Mouse (Mus musculus) common myeloid progenitor, adult 5-6 weeks (primary cell): ENCODE data around the gene Peli1. TPM values are rescaled to one million over a fixed set of nuclear protein-coding genes. Genes with fewer than 3 reads are reported as not detected.
A peak's percentile ranks its signal among the peaks of the same experiment; 100 is the strongest.

Source experiments
- ATAC-seq: replicated peaks from 2 replicates; pipeline ENCODE4 v1.8.0; 2016; ENCODE audit warnings: low read depth, mild to moderate bottlenecking, moderate TSS enrichment, inconsistent platforms; ENCODE audit not compliant: poor library complexity, severe bottlenecking
- total RNA-seq: library from RNA; stranded (forward); fragments of 200-1000, 187-1606 nt; gene quantifications from 2 replicates; pipeline ENCODE4 v1.2.3, GENCODE M21; 2017

Gene Peli1
- total RNA-seq, 1 experiment from 2014 or later, result 24.1 TPM

DNA sequence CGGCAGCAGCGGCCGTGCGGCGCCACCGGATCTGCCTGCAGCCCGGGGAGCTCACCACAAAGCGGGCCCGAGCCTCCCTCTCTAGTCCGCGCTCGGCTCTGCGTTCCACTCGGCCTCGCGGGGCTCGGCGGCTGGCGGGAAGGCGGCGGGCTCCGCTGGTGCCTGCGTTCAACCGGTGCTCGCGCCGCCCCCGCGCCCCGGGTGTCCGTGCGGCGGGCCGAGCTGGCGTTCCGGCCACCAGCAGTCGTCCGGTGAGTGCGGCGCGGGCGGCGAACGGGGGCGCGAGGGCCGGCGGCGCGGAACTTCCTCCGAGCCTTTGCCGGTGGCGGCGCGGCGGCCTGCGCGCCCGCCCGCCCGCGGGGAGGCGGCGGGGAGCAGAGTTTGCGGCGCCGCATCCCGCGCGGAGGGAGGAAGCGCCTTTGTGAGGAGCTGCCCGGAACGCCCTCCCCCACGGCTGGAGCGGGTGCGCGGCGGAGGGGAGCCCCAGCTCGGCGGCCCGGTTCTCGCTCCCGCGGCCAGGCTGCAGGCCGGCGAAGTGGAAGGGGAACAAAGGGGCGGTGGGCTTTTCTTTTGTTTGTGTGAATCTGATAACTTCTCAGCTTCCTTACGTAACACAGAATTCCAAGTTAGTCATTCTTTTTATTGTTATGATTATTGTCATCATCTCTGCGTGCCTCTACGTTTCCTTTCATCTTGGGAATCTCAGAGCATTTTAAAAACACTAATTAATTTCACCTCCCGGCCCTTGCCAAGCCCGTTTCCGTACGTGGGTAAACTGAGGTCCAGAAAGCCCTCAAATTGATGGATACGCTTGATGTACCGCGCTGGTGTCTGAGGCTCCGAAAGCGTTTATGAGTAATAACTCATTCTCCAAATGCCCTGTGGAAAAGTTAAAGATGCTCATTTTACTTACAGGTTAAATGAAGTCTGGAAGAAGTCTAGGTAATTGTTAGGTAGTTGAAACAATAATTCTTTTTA is 626 bp downstream of the Peli1 start:
- no peak; the same call in 1 of the 2 replicates for ATAC-seq

DNA sequence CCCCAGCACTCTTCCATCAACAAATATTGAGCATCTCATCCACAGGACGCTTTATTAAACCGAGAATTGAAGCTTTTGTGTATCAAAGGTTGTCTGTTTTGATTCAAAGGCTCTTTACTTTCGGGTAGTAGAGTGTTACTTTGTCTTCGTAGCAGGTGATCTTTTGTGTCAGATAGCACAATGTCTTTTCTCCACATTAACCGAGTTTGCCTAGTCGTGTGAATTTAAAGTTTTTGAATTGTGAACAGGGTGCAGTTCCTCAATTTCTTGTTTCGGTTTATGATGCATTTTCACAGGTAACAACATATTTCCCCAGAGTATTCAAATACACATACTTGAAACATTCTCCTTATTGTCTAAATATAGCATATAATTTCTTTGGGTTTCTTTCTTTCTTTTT is 1.5 kb downstream of the Peli1 start:
- ATAC-seq, result no peak

DNA sequence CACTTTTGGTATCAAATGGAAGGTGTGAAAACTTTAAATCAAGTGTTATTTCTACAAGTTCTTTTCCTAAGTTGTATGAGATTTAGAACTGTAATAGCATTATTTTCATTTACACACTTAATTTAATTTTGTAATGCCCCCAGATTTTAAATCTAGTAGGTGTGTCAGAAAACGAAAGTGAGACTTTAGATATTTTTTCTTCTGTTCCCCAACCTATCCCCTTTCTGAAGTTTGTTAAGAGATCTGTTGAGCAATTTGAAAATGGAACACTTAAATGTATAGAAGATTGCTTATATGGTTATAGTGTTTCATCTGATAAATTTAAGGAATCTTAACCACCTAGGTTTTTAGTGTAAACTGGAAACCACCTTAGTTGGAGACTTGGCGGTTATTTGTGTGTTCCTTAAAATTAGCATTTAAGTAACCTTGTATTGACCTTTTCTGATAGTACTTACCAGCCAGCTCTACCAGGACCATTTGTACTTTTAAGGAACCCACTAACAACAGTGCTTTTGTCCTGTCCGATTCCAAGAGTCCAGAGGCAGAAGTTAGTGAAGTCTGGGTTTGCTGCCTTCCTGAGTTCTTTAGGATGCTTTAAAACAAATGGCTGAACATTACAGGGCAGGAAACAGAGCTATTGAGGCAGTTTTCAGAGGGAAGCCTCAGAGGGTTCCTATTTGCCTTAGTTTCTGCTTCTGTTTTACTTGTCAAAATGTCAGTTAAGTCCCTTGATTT is 2.2 kb downstream of the Peli1 start:
- no peak for ATAC-seq

- ATAC-seq, result peak; percentile 46
Measured at GRCm38 (mm10) chr11:21096590-21096989, 5.5 kb downstream of the Peli1 start.

DNA sequence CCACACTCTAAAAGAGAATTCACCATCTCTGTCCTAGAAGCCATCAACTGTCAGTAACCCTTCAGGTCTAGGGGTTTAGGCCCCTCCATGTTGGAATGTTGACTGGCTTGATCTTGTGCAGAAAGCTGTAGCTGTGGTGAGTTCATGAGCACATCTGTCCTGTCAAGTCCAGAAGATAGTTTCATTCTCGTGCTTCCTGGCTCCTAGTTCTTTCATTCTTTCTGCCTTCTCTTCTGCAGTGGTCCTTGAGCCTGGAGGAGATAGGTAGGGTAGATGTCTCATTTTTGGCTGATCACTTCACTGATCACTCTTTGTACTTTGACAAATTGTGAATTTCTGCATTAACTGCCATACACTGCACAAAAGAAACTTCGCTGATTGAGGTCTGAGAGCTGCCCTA is 7.4 kb downstream of the Peli1 start:
- ATAC-seq, result no peak

DNA sequence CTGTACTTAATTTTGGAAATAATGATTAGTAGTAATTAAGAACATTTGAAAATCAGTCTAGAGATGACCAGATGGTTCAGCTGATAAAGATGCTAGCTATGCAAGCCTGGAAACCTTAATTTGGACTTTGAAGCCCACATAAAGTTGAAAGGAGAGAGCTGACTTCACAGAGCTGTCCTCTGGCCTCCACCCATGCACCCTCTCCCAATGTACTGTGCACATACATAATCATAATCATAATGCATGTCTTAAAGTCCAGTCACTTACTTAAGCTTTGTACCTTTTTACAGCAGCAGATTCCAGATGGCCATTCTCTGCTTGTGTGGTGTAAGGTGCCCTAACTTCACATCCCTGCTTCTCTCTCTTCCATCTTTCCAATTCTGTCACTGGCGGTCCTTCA is 9.6 kb downstream of the Peli1 start:
- ATAC-seq, result no peak

DNA sequence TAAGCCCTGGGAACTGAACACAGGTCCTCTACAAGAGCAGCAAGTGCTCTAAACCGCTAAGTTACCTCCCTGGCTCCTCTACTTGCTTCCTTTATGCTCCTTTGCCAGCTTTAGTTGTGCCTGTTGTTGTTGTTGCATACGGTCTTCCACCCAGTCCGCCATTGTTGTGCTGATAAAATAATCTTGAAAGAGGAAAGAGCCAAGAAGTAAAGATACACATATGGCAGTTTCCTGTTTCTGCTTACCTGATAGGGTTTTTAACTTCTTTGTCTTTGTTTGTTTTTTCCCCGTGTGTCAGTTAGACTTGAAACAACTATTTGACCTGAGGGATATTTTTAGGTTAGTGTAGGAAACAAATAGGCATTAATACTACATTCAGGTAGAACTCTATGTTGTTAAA is 10.2 kb downstream of the Peli1 start:
- ATAC-seq, result no peak

- no peak for ATAC-seq
Measured at GRCm38 (mm10) chr11:21102273-21103005, 11.3 kb downstream of the Peli1 start.

DNA sequence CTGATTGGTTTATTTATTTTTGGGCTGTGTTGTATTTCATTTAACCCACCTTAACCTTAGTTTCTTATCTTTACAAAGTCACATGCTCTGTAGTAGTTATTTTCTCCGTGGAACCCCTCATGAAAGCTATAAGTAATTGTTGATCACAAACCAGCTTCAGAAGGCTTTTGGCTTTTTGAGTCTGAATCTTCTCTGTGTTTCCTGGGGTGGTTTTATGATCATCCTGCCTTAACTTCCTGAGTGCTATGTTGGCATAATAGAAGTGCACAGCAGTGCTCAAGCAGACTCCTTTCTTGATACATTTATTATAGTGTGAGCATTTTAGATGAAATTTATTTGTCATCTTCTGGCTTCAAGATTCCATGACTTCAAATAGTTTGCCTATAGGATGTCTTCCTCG is 12.1 kb downstream of the Peli1 start:
- ATAC-seq, result no peak

DNA sequence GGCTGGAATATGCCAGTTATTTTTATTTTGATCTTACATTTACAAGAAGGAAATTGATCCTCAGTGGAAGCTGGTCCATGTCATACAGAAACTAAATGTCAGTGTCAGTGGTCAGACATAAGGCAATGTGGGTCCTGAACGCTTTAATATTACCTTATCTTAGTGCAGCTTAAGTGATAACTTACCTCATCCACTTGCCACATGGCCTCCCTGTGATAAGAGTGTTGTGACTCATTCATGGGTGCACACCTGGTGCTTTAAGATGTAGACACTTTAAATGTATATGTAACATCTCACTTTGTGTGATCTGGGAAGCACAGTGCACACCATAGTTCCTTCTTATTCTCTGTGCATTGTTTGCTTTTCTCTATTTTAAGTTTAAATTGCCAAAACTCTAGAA is 14.3 kb downstream of the Peli1 start:
- ATAC-seq, result 0 out of 2 replicates have a peak, but pooled peaks have one; percentile 29

DNA sequence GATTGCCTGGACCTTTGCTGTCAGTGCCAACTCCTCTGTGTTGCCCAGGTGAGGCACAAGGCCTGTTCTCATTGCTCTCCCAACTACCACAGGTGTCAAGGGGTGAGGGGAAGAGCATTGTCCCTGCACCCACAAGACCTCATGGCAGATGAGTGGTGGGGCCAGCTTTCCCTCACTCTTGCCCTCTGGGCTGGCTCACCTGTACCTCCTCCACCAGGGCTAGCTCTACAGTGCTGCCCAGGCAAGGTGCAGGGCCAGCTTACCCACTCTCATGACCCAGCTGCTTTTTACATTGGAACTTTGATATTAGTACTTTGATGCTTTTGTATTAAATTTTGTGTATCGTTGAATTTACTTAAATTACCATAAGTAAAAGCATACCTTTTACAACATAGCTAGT is 16.0 kb downstream of the Peli1 start:
- no peak for ATAC-seq

GRCm38 (mm10) chr11:21109279-21109678 is 18.2 kb downstream of the Peli1 start:
- ATAC-seq, result no peak

GRCm38 (mm10) chr11:21114516-21114915 is 23.4 kb downstream of the Peli1 start:
- ATAC-seq, result no peak

GRCm38 (mm10) chr11:21115804-21116203 is 24.7 kb downstream of the Peli1 start:
- ATAC-seq, result no peak

- ATAC-seq, result no peak
Measured at GRCm38 (mm10) chr11:21116623-21117295, 25.7 kb downstream of the Peli1 start.

GRCm38 (mm10) chr11:21121737-21122136 is 30.6 kb downstream of the Peli1 start:
- no peak for ATAC-seq

GRCm38 (mm10) chr11:21122399-21122798 is 31.3 kb downstream of the Peli1 start:
- no peak for ATAC-seq

GRCm38 (mm10) chr11:21131692-21132091 is 40.6 kb downstream of the Peli1 start:
- no peak for ATAC-seq

DNA sequence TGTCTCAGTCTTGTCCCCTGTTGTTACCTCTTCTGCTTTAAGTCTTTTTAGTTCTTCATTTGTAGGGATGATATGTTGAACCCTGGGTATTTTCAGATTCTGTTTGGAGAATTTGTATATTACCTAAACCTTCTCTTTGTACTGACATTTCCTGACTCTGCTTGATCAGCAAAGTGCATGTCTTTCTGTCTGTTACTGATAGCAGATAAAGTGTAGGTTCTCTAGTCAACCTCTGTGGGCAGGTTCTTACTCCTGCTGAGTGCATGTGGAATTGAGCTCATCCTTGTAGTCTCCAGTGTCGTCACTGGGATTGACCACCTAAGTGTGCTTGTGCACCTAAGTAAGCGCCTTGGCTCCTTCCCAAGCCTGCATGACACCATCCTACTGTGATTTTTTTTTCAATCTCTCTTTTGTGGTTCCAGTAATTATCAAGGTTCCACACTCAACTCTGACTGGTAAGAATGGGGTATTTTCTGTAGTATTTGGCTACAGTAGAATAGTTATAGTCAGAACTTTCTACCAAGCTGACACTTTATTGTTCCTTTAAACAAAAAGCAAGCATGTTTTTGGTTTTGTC is 43.9 kb downstream of the Peli1 start:
- peak; percentile 42 for ATAC-seq

DNA sequence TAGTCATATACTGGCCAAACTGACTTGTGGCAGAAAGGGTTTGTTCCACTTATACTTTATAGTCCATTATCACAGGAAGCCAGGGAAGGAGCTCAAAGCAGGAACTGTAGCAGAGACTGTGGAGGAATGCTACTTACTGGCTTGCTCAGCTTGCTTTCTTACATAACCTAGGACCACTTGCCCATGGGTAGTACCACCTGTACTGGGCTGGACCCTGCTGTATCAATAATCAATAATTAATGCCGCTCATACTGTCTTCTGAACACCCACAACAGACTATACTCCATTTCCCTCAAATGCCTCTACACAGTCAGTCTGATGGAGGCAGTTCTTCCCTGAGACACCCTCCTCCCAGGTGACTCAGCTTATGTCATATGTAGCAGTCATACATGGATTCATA is 48.4 kb downstream of the Peli1 start:
- no peak for ATAC-seq
